Mouse (Mus musculus): ENCODE data around the gene Pcif1. TPM values are rescaled to one million over a fixed set of nuclear protein-coding genes. Genes with fewer than 3 reads are reported as not detected.

Pcif1 gene
- polyA plus RNA-seq, 1 experiment from 2014 or later: 71.5 TPM

DNA sequence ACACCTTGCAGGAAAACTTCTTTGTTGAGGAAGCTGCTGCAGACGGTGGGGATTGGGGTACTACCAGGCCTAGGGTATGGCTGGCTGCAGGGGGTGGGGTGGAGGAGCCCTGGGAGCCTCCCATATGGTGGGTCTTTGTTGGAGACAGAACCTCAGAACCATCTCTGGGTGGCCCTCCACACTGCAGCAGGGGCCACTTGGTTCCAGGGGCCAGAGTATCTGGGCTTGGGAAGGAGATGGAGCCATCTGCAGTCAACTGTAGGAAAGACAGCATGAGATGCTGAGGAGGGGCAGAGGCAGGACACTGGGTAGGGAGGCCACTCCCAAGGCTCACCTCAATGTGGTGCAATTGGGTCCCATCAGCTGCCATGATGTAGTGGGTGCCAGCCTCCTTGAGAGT, 15.5 kb downstream of the Pcif1 start:
- Histone ChIP-seq H3K4me2 (ENCODE audit: low read depth, severe bottlenecking) (no peak overlapping the region), H3K27ac (replicated peaks; ENCODE audit: low read depth, low read length) (no peak overlapping the region), H3K4me3 (ENCODE audit: low read depth, low read length) (no peak overlapping the region), H3K27me3 (ENCODE audit: control insufficient read depth, insufficient read depth, low read length) (no peaks in the 10 kb centered on the region; the same call in 1 of the 2 replicates), H3K4me1 (ENCODE audit: control insufficient read depth, insufficient read depth, low read length) (no peaks in the 10 kb centered on the region), H3K9me3 (ENCODE audit: control insufficient read depth, low read length) (no peaks in the 10 kb centered on the region), H3K9ac (ENCODE audit: low read length) (no peak overlapping the region), H3K36me3 (ENCODE audit: control insufficient read depth, insufficient read depth, low read length) (peaks cover 54% of the 10 kb centered on the region)
- ATAC-seq (ENCODE audit: insufficient number of reproducible peaks, low FRiP score, low TSS enrichment, low read depth) (no peak), DNase-seq (ENCODE audit: low spot score) (no peak)
- 73% methylated on average over 1 of the region's 1 CpGs for WGBS

DNA sequence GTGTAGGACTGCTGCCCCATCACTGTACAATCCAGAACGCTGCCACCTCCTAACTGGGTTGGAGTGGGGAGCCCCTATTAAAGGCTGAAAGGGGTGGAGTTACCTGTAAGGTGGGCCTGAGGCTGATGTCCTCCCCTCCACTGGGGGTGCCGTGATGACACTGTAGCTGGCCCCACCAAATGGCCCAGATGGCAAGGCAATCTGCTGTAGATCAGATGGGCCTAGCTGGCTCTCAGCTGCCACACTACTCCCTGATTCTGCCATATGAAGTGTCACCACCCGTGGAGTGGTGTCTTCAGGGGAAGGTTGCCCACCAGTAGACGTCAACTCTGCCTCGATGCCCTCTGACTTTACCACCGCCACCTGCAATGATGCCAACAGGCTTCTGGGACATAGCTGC, 16.8 kb downstream of the Pcif1 start:
- Histone ChIP-seq H3K27ac (replicated peaks; ENCODE audit: low read depth, low read length) (no peak overlapping the region), H3K9ac (ENCODE audit: low read length) (no peak overlapping the region), H3K9me3 (ENCODE audit: control insufficient read depth, low read length) (no peaks in the 10 kb centered on the region), H3K27me3 (ENCODE audit: control insufficient read depth, insufficient read depth, low read length) (no peaks in the 10 kb centered on the region; the same call in 1 of the 2 replicates), H3K4me1 (ENCODE audit: control insufficient read depth, insufficient read depth, low read length) (no peaks in the 10 kb centered on the region), H3K4me2 (ENCODE audit: low read depth, severe bottlenecking) (no peak overlapping the region), H3K36me3 (ENCODE audit: control insufficient read depth, insufficient read depth, low read length) (peaks cover 52% of the 10 kb centered on the region), H3K4me3 (ENCODE audit: low read depth, low read length) (no peak overlapping the region)
- 94% methylated on average over 6 of the region's 6 CpGs for WGBS
- DNase-seq (ENCODE audit: low spot score) (no peak), ATAC-seq (ENCODE audit: insufficient number of reproducible peaks, low FRiP score, low TSS enrichment, low read depth) (0 out of 2 replicates have a peak, but pooled peaks have one; percentile 10)

DNA sequence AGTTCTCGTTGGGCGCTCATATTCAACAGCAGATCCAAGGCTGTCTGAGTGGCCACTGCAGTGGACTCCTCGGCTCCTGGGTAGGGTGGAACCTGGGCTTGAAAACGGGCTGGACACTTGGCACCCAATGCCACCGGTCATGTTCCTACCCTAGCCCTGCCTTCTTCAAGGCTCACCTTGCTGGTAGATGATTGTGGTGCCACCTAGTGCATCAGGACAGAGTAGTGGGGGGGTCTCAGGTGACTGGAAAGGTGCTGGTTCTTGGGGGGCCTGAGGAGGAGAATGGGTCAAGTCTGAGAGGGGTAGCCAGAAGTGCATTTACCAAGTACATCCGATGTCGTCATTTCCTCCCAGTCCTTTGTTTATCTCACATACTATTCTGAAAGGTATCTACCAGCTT, 18.9 kb downstream of the Pcif1 start:
- 98% methylated on average over 7 of the region's 7 CpGs for WGBS
- no peaks in the 10 kb centered on the region; the same call in 1 of the 2 replicates for H3K27me3 ChIP-seq (ENCODE audit: control insufficient read depth, insufficient read depth, low read length)

DNA sequence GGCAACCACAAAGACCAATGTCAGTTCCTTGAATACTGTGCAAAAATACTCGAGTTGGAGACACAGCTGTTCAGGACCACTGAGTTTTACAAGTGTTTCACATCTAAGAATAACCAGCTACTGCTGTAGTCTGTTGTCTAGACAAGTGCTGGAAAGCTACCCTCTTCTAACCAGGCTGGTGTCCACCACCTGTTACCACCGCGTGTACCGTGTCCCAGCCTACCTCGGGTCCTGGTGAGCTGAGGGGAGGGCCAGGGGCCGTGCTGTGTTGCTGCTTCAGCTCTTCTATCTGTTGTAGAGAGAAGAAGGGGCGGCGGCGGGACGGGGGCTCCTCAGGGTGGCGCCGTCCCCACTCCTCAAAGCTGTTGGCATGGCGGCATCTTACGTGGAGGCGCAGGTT, 19.9 kb downstream of the Pcif1 start:
- Histone ChIP-seq H3K4me1 (ENCODE audit: control insufficient read depth, insufficient read depth, low read length) (no peaks in the 10 kb centered on the region), H3K4me2 (ENCODE audit: low read depth, severe bottlenecking) (no peak overlapping the region), H3K27me3 (ENCODE audit: control insufficient read depth, insufficient read depth, low read length) (no peaks in the 10 kb centered on the region; the same call in 1 of the 2 replicates), H3K36me3 (ENCODE audit: control insufficient read depth, insufficient read depth, low read length) (peaks cover 47% of the 10 kb centered on the region), H3K9ac (ENCODE audit: low read length) (no peak overlapping the region), H3K27ac (replicated peaks; ENCODE audit: low read depth, low read length) (no peak overlapping the region), H3K4me3 (ENCODE audit: low read depth, low read length) (no peak overlapping the region), H3K9me3 (ENCODE audit: control insufficient read depth, low read length) (no peaks in the 10 kb centered on the region)
- 94% methylated on average over 15 of the region's 15 CpGs for WGBS
- no peak for DNase-seq (ENCODE audit: low spot score)
- ATAC-seq (ENCODE audit: insufficient number of reproducible peaks, low FRiP score, low TSS enrichment, low read depth): no peak

More for the DNA sequence above, 18.9 kb downstream of the Pcif1 start:
- peaks cover 51% of the 10 kb centered on the region for H3K36me3 ChIP-seq (ENCODE audit: control insufficient read depth, insufficient read depth, low read length)
- no peak overlapping the region for H3K4me3 ChIP-seq (ENCODE audit: low read depth, low read length)
- H3K9ac ChIP-seq (ENCODE audit: low read length): no peak overlapping the region
- no peaks in the 10 kb centered on the region for H3K9me3 ChIP-seq (ENCODE audit: control insufficient read depth, low read length)
- H3K4me1 ChIP-seq (ENCODE audit: control insufficient read depth, insufficient read depth, low read length): no peaks in the 10 kb centered on the region
- no peak overlapping the region for H3K27ac ChIP-seq (replicated peaks; ENCODE audit: low read depth, low read length)
- ATAC-seq (ENCODE audit: insufficient number of reproducible peaks, low FRiP score, low TSS enrichment, low read depth): no peak
- H3K4me2 ChIP-seq (ENCODE audit: low read depth, severe bottlenecking): no peak overlapping the region
- DNase-seq (ENCODE audit: low spot score): no peak

DNA sequence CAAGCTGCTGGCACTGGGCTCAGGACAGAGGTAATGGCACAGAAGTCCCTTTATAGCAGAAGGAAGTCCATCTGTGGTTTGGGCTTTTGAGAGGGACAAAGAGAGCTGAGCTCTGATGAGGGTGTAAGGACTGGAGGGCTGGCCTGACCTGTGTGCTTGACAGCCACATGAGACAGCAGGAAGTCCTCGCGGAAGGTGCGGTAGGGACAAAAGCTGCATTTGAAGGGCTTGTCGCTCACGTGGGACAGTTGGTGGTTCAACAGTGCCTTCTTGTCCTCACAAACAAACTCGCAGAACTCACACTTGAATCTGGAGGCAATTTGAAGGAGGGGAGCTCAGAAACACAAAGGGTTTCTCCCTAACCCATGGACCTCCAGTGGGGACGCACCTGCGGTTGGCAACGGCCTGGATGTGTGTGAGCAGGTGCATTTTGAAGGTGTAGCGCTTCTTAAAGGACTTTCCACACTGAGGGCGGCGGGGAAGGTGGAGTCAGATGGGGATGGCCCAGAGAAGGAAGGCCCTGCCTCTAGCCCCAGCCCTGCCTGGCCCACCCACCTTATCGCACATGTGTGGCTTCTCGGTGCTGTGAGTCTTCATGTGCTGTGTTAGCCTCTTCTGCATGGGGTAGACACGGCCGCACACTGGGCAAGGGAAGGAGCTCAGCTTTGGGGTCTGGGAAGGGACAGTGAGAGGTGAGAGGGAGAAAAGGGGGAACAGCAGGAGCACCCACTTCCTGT, 20.8 kb downstream of the Pcif1 start:
- Histone ChIP-seq H3K27me3 (ENCODE audit: control insufficient read depth, insufficient read depth, low read length) (no peaks in the 10 kb centered on the region; the same call in 1 of the 2 replicates), H3K4me1 (ENCODE audit: control insufficient read depth, insufficient read depth, low read length) (no peaks in the 10 kb centered on the region), H3K36me3 (ENCODE audit: control insufficient read depth, insufficient read depth, low read length) (peaks cover 46% of the 10 kb centered on the region), H3K27ac (replicated peaks; ENCODE audit: low read depth, low read length) (no peak overlapping the region), H3K9me3 (ENCODE audit: control insufficient read depth, low read length) (no peaks in the 10 kb centered on the region), H3K4me3 (ENCODE audit: low read depth, low read length) (no peak overlapping the region), H3K4me2 (ENCODE audit: low read depth, severe bottlenecking) (no peak overlapping the region), H3K9ac (ENCODE audit: low read length) (no peak overlapping the region)
- WGBS: 92% methylated on average over 16 of the region's 16 CpGs
- DNase-seq (ENCODE audit: low spot score): no peak
- ATAC-seq (ENCODE audit: insufficient number of reproducible peaks, low FRiP score, low TSS enrichment, low read depth): no peak

DNA sequence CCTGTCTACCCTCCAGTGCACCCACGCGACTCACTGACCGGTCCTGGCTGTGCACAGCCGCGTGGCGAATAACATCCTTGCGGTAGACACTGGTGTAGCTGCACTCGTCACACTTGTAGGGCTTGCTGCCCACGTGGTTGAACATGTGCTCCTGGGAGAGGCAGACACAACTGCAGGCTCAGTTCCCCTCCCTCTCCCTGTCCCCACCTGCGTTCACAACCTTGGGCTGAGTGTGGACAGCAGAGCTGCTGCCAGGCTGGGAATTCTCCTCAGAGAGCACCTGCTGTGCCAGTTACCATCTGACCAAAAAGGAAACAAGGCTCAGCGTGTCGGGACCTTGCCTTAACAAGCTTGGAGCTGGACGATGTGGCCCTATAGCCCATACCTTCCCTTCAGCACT, 22.3 kb downstream of the Pcif1 start:
- ATAC-seq (ENCODE audit: insufficient number of reproducible peaks, low FRiP score, low TSS enrichment, low read depth) (no peak), DNase-seq (ENCODE audit: low spot score) (no peak)
- WGBS: 91% methylated on average over 13 of the region's 13 CpGs
- no peak overlapping the region for H3K4me2 ChIP-seq (ENCODE audit: low read depth, severe bottlenecking)
- no peak overlapping the region for H3K4me3 ChIP-seq (ENCODE audit: low read depth, low read length)
- H3K4me1 ChIP-seq (ENCODE audit: control insufficient read depth, insufficient read depth, low read length): no peaks in the 10 kb centered on the region
- no peak overlapping the region for H3K27ac ChIP-seq (replicated peaks; ENCODE audit: low read depth, low read length)
- no peaks in the 10 kb centered on the region for H3K27me3 ChIP-seq (ENCODE audit: control insufficient read depth, insufficient read depth, low read length)
- H3K36me3 ChIP-seq (ENCODE audit: control insufficient read depth, insufficient read depth, low read length): peaks cover 52% of the 10 kb centered on the region
- H3K9ac ChIP-seq (ENCODE audit: low read length): no peak overlapping the region
- peaks cover 4% of the 10 kb centered on the region for H3K9me3 ChIP-seq (ENCODE audit: control insufficient read depth, low read length)

DNA sequence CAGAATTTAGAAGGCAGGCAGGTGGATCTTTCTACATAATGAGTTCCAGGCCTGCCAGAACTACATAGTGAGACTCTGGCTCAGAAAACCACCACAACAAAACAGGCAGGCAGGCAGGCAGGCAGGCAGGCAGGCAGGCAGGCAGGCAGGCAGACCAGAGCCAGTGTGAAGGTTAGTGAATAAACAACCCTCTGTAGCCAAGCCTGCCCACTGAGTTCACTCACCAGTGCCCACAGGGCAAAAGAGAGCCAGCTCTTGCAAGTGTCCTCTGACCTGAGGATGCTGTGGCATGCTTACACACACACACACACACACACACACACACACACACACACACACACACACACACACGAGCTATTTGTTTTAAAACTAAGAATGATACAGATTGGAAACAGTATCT, 24.4 kb downstream of the Pcif1 start:
- 100% methylated on average over 1 of the region's 1 CpGs for WGBS
- no peak overlapping the region for H3K9ac ChIP-seq (ENCODE audit: low read length)
- peaks cover 62% of the 10 kb centered on the region for H3K36me3 ChIP-seq (ENCODE audit: control insufficient read depth, insufficient read depth, low read length)
- H3K4me1 ChIP-seq (ENCODE audit: control insufficient read depth, insufficient read depth, low read length): no peaks in the 10 kb centered on the region
- no peaks in the 10 kb centered on the region for H3K27me3 ChIP-seq (ENCODE audit: control insufficient read depth, insufficient read depth, low read length)
- H3K4me2 ChIP-seq (ENCODE audit: low read depth, severe bottlenecking): no peak overlapping the region
- H3K4me3 ChIP-seq (ENCODE audit: low read depth, low read length): no peak overlapping the region
- H3K9me3 ChIP-seq (ENCODE audit: control insufficient read depth, low read length): peaks cover 5% of the 10 kb centered on the region
- H3K27ac ChIP-seq (replicated peaks; ENCODE audit: low read depth, low read length): no peak overlapping the region
- ATAC-seq (ENCODE audit: insufficient number of reproducible peaks, low FRiP score, low TSS enrichment, low read depth) (no peak), DNase-seq (ENCODE audit: low spot score) (no peak)

DNA sequence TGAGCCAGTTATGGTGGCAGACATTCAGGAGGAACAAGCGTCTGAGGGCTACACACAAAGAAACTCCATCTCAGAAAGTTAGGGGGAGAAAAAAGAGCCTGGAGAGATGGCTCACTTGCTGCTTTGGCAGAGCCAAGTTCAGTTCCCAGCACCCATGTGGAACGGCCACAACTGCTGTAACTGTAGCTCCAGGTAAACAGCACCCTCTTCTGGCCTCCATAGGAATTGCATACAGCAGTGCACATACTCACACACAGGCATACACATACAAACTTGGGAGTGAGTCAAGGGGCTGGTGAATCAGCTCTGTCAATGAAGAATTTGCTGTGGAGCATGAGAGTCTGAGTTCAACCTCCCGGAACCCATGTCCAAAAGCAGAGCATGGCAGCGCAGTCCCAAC, 27.0 kb downstream of the Pcif1 start:
- Histone ChIP-seq H3K27me3 (ENCODE audit: control insufficient read depth, insufficient read depth, low read length) (no peaks in the 10 kb centered on the region), H3K36me3 (ENCODE audit: control insufficient read depth, insufficient read depth, low read length) (peaks cover 55% of the 10 kb centered on the region), H3K4me2 (ENCODE audit: low read depth, severe bottlenecking) (no peak overlapping the region), H3K9ac (ENCODE audit: low read length) (no peak overlapping the region), H3K9me3 (ENCODE audit: control insufficient read depth, low read length) (peaks cover 5% of the 10 kb centered on the region), H3K4me1 (ENCODE audit: control insufficient read depth, insufficient read depth, low read length) (peaks cover 10% of the 10 kb centered on the region), H3K27ac (replicated peaks; ENCODE audit: low read depth, low read length) (no peak overlapping the region), H3K4me3 (ENCODE audit: low read depth, low read length) (no peak overlapping the region)
- DNase-seq (ENCODE audit: low spot score) (no peak), ATAC-seq (ENCODE audit: insufficient number of reproducible peaks, low FRiP score, low TSS enrichment, low read depth) (no peak)
- WGBS: 98% methylated on average over 4 of the region's 4 CpGs

DNA sequence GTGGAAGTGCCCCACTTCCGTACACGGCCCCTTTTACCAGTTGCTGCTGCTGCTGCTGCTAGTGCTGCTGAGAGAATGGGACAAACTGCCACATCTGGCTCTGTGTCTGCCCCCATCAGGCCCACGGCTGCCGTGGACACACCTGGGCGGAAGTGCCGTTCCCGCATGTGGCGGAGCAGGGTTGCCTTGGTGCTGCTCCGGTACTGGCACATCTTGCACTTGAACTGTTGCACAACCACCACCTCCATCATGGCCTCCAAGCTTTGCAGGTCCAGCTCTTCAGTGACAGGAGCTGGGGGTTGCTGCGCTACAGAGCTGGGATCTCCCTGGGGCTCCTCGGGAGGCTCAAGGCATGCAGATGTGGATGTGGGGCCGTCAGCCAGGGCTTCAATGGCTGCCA, 28.4 kb downstream of the Pcif1 start:
- Histone ChIP-seq H3K4me1 (ENCODE audit: control insufficient read depth, insufficient read depth, low read length) (peaks cover 14% of the 10 kb centered on the region), H3K9me3 (ENCODE audit: control insufficient read depth, low read length) (peaks cover 5% of the 10 kb centered on the region), H3K4me3 (ENCODE audit: low read depth, low read length) (no peak overlapping the region), H3K4me2 (ENCODE audit: low read depth, severe bottlenecking) (no peak overlapping the region), H3K36me3 (ENCODE audit: control insufficient read depth, insufficient read depth, low read length) (peaks cover 47% of the 10 kb centered on the region), H3K27ac (replicated peaks; ENCODE audit: low read depth, low read length) (no peak overlapping the region), H3K27me3 (ENCODE audit: control insufficient read depth, insufficient read depth, low read length) (no peaks in the 10 kb centered on the region), H3K9ac (ENCODE audit: low read length) (no peak overlapping the region)
- ATAC-seq (ENCODE audit: insufficient number of reproducible peaks, low FRiP score, low TSS enrichment, low read depth) (no peak), DNase-seq (ENCODE audit: low spot score) (no peak)
- WGBS: 94% methylated on average over 12 of the region's 12 CpGs
